Mouse (Mus musculus) lung, embryonic 14.5 days (tissue): Measurements from ENCODE around the gene Frmd6. TPM values are rescaled to one million over a fixed set of nuclear protein-coding genes. Genes with fewer than 3 reads are reported as not detected.

Source experiments
- ATAC-seq: fragments of 200-750 bp; cut with Nextera tagmentation; 2 replicates; pipeline ENCODE4 v1.8.0; 2017; ENCODE audit warnings: mild to moderate bottlenecking, moderate TSS enrichment, moderate library complexity; ENCODE audit not compliant: insufficient read depth
- DNase-seq: peaks from one replicate; pipeline ENCODE4 v3.0.0-alpha.2; 2015
- H3K27ac ChIP-seq: fragments of 300-500 bp; sonication (generic); 2 replicates; pipeline ENCODE4 v1.5.1; 2014; ENCODE audit warnings: low read depth, mild to moderate bottlenecking, moderate library complexity
- H3K27me3 ChIP-seq: fragments of 300-500 bp; sonication (generic); 2 replicates; pipeline ENCODE4 v1.6.1; 2014; ENCODE audit warnings: low read length, control low read depth; ENCODE audit not compliant: insufficient read depth
- H3K36me3 ChIP-seq: fragments of 300-500 bp; sonication (generic); 2 replicates; pipeline ENCODE4 v1.6.1; 2014; ENCODE audit warnings: control low read depth; ENCODE audit not compliant: insufficient read depth
- H3K4me1 ChIP-seq: fragments of 300-500 bp; sonication (generic); 2 replicates; pipeline ENCODE4 v1.6.1; 2014; ENCODE audit warnings: antibody characterized with exemption, control low read depth; ENCODE audit not compliant: insufficient read depth
- H3K4me2 ChIP-seq: fragments of 300-500 bp; sonication (generic); 2 replicates; pipeline ENCODE4 v1.6.1; 2014; ENCODE audit warnings: mild to moderate bottlenecking
- H3K4me3 ChIP-seq: fragments of 300-500 bp; sonication (generic); 2 replicates; pipeline ENCODE4 v1.5.1; 2014; ENCODE audit warnings: low read depth, low read length
- H3K9ac ChIP-seq: fragments of 300-500 bp; sonication (generic); 2 replicates; pipeline ENCODE4 v1.6.1; 2014
- H3K9me3 ChIP-seq: fragments of 300-500 bp; sonication (generic); 2 replicates; pipeline ENCODE4 v1.6.1; 2016; ENCODE audit warnings: low read depth, low read length, control low read depth
- CTCF ChIP-seq: IDR thresholded peaks from 2 replicates; pipeline ENCODE4 v1.5.1; 2016; ENCODE audit warnings: antibody characterized with exemption, low read depth
- WGBS: fragments of 180-500 bp; shearing (Covaris S2); extraction: QIAGEN DNeasy Blood & Tissue Kit; methylation state at CpG from one replicate; pipeline ENCODE4 v1.1.7; 2014; 5-methylcytosine and 5-hydroxymethylcytosine counted together
- polyA plus RNA-seq: library from polyadenylated mRNA; unstranded; fragments of >200 nt; fragmentation: Nextera tagmentation; extraction: Ambion mirVana; gene quantifications from 2 replicates; pipeline ENCODE4 v1.2.1, GENCODE M21; 2014

Frmd6 gene
- polyA plus RNA-seq, 1 experiment from 2014 or later, result 42.8 TPM

DNA sequence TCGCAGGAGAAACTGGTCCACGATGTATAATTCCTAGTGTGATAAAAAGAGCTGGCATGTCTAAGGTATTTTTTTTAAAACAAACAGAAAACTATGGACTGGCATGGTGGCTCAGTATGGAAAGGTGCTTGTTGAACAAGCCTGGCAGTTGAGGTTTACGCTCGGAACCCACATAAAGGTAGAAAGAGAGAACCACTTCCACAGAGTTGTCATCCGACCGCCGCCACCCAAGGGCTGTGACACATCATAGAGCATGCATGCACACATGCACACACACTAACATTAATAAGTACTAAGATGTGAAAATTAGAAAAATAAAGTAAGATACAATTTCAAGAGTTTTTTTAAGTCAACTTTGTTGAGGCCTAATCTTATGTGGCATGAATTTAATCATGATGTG is 115.5 kb downstream of the Frmd6 start:
- H3K27ac ChIP-seq, result no peak overlapping the region
- H3K4me2 ChIP-seq, result no peak overlapping the region
- no peaks in the 10 kb centered on the region for H3K4me1 ChIP-seq
- peaks cover 46% of the 10 kb centered on the region for H3K36me3 ChIP-seq
- no peaks in the 10 kb centered on the region for H3K27me3 ChIP-seq
- H3K9ac ChIP-seq, result no peak overlapping the region
- no peak overlapping the region for H3K4me3 ChIP-seq
- ATAC-seq, result no peak
- 97% methylated on average over 7 of the region's 7 CpGs for WGBS
- no peaks in the 10 kb centered on the region for H3K9me3 ChIP-seq
- TF ChIP-seq CTCF, result no peak
- DNase-seq, result no peak

DNA sequence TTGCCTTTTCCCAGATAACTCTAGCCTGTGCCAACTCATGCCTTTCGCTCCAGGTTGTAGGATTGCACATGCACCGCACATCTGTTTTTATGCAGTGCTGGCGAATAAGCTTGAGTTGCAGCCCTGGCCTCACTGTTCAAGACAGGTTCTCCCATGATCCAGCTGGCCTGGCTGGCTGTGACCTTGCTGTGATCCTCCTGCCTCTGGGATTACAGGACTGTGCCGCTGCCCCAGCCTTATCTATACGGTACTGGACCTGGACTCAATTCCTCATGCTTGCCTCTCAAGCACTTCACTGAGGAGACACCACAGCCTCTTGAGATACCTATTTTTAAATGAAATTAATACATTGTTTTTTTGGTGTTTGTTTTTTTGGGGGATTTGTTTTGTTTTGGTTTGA is 118.9 kb downstream of the Frmd6 start:
- no peak overlapping the region for H3K27ac ChIP-seq
- no peaks in the 10 kb centered on the region for H3K27me3 ChIP-seq
- no peak for DNase-seq
- 93% methylated on average over 5 of the region's 5 CpGs for WGBS
- H3K4me2 ChIP-seq, result no peak overlapping the region
- H3K9me3 ChIP-seq, result no peaks in the 10 kb centered on the region
- no peaks in the 10 kb centered on the region for H3K4me1 ChIP-seq
- no peak overlapping the region for H3K9ac ChIP-seq
- no peak overlapping the region for H3K4me3 ChIP-seq
- H3K36me3 ChIP-seq, result peaks cover 73% of the 10 kb centered on the region
- no peak for TF ChIP-seq CTCF
- ATAC-seq, result no peak

DNA sequence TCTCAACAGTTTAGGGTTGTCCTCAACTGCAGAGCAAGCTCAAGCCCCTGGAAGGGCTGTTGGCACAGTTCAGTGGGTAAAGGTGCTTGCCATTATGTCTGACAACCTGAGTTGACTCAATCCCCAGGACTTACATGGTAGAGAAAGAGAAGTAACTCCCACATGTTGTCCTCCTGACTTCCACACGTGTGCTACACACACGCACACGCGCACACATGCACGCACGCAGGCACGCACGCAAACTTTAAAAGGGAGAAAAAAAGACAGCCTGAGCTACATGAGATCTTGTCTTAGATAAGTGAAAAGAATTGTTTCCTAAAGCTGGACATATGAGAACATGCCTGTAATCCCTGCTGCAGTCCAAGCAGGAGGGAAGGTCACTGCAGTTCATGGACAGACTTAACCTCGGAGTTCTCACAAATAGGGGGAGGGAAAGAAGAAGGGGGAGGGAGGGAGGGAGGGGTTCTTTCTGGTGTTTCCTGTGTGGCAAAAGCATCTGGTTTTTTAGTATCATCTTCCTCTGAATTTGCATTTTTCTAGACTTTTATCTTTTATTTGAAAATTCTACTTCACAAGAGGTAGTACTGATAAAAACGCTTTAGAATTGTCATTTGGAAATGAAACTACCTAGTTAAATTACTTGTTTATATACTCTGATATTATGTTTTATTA is 121.4 kb downstream of the Frmd6 start:
- no peak overlapping the region for H3K27ac ChIP-seq
- H3K9ac ChIP-seq, result no peak overlapping the region
- H3K36me3 ChIP-seq, result peaks cover 75% of the 10 kb centered on the region
- no peaks in the 10 kb centered on the region for H3K9me3 ChIP-seq
- no peaks in the 10 kb centered on the region for H3K4me1 ChIP-seq
- no peak overlapping the region for H3K4me3 ChIP-seq
- DNase-seq (no peak), ATAC-seq (no peak)
- 92% methylated on average over 10 of the region's 10 CpGs for WGBS
- no peak for TF ChIP-seq CTCF
- no peak overlapping the region for H3K4me2 ChIP-seq
- H3K27me3 ChIP-seq, result no peaks in the 10 kb centered on the region

Other genes starting within 250 kb of the Frmd6 start
- 232 and 257 TPM in 2 replicates for gene Actr10, start 112.3 kb downstream of the Frmd6 start, polyA plus RNA-seq
- gene Psma3, start 149.1 kb downstream of the Frmd6 start, polyA plus RNA-seq, result 621 and 650 TPM in 2 replicates
- 35.9 and 37.2 TPM in 2 replicates for gene Arid4a, start 190.5 kb downstream of the Frmd6 start, polyA plus RNA-seq